Mouse (Mus musculus): ENCODE results near the gene Ddx23. TPM values are rescaled to one million over a fixed set of nuclear protein-coding genes. Genes with fewer than 3 reads are reported as not detected.

The Ddx23 gene
- polyA plus RNA-seq, 1 experiment from 2014 or later: 15.2 TPM

DNA sequence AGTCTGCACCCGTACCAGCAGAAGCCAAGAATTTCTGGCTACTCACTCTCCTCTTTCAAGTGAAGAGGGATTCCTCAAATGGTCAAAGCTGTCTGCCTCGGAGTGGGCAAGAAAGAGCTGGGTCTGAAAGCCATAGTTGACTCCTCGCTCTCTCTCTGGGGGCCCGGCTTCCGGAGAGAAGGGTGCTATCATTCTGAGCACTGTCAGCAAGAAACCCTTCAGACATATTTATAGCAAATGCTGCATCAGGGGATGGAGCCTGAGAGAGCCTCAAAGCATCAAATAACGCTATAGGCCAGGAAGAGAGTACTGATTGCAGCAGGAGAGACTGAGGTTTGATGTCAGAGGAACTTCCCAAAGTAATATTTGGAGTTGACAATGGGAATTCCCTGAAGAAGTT is 33.2 kb downstream of the Ddx23 start:
- ATAC-seq (replicated peaks; ENCODE audit: extremely low read depth, insufficient read depth, low FRiP score): no peak
- Histone ChIP-seq H3K9me3 (replicated peaks; ENCODE audit: control insufficient read depth, low read length) (no peaks in the 10 kb centered on the region), H3K4me2 (ENCODE audit: low read depth, low read length) (peak overlapping the region; percentile 49; the same call in 1 of the 2 replicates), H3K4me1 (ENCODE audit: control insufficient read depth, insufficient read depth, low read length) (peaks cover 43% of the 10 kb centered on the region), H3K36me3 (ENCODE audit: control insufficient read depth, insufficient read depth) (no peaks in the 10 kb centered on the region), H3K9ac (ENCODE audit: low read length) (0 out of 2 replicates have a peak overlapping the region, but pooled peaks have one; percentile 11), H3K4me3 (ENCODE audit: low read length) (no peak overlapping the region), H3K27ac (ENCODE audit: low read length) (no peak overlapping the region), H3K27me3 (ENCODE audit: control insufficient read depth, insufficient read depth, low read length) (peaks cover 46% of the 10 kb centered on the region)
- WGBS: 26% methylated on average over 6 of the region's 6 CpGs

DNA sequence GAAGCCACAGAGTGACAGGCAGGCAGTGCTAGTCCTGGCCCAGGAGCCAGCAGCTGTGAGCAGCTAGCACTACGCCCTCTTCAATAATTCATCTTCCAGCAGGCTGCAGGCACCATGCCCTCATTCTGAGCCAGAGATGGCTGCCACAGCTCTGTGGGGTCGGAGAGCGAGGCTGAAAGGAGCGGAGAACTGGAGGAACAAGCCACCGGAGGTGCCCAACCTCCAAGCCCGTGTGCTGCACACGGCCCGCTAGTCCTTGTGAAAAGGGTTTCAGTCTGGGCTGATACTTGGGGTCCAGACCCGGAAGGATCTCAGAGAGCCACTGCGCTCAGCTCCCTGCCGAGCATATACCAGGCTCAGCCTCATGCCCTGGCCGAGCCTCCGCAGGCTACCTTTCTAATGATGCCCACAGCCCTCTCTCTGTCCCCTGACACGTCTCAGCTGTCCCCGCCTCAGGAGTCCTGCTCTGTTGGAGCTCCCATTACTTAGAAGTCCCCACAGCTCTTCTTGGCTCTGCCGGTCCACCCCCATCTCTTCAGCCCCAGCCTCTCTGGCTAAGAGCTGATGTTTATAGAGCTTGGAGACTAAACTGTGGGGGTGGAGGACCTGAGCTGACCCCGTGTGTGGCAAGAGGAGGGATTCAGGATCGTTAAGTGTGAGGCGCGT is 34.0 kb downstream of the Ddx23 start:
- peaks cover 37% of the 10 kb centered on the region for H3K4me1 ChIP-seq (ENCODE audit: control insufficient read depth, insufficient read depth, low read length)
- ATAC-seq (replicated peaks; ENCODE audit: extremely low read depth, insufficient read depth, low FRiP score): no peak
- peak overlapping the region; percentile 11 for H3K9ac ChIP-seq (ENCODE audit: low read length)
- WGBS: 14% methylated on average over 20 of the region's 20 CpGs
- H3K36me3 ChIP-seq (ENCODE audit: control insufficient read depth, insufficient read depth): no peaks in the 10 kb centered on the region
- H3K27ac ChIP-seq (ENCODE audit: low read length): no peak overlapping the region
- H3K27me3 ChIP-seq (ENCODE audit: control insufficient read depth, insufficient read depth, low read length): peaks cover 39% of the 10 kb centered on the region
- H3K9me3 ChIP-seq (replicated peaks; ENCODE audit: control insufficient read depth, low read length): 0 out of 2 replicates have a peak, but pooled peaks cover 2% of the 10 kb centered on the region
- H3K4me2 ChIP-seq (ENCODE audit: low read depth, low read length): peak overlapping the region; percentile 49
- H3K4me3 ChIP-seq (ENCODE audit: low read length): peak overlapping the region; percentile 26

GRCm38 (mm10) chr15:98626487-98627212 is 36.0 kb downstream of the Ddx23 start:
- ATAC-seq (replicated peaks; ENCODE audit: extremely low read depth, insufficient read depth, low FRiP score): no peak
- H3K9ac ChIP-seq (ENCODE audit: low read length): no peak overlapping the region
- no peak overlapping the region for H3K4me3 ChIP-seq (ENCODE audit: low read length)
- H3K9me3 ChIP-seq (replicated peaks; ENCODE audit: control insufficient read depth, low read length): 0 out of 2 replicates have a peak, but pooled peaks cover 4% of the 10 kb centered on the region
- H3K4me1 ChIP-seq (ENCODE audit: control insufficient read depth, insufficient read depth, low read length): peaks cover 20% of the 10 kb centered on the region
- WGBS: 76% methylated on average over 7 of the region's 7 CpGs
- H3K36me3 ChIP-seq (ENCODE audit: control insufficient read depth, insufficient read depth): no peaks in the 10 kb centered on the region
- H3K27me3 ChIP-seq (ENCODE audit: control insufficient read depth, insufficient read depth, low read length): peaks cover 24% of the 10 kb centered on the region
- no peak overlapping the region for H3K27ac ChIP-seq (ENCODE audit: low read length)
- 0 out of 2 replicates have a peak overlapping the region, but pooled peaks have one; percentile 14 for H3K4me2 ChIP-seq (ENCODE audit: low read depth, low read length)

DNA sequence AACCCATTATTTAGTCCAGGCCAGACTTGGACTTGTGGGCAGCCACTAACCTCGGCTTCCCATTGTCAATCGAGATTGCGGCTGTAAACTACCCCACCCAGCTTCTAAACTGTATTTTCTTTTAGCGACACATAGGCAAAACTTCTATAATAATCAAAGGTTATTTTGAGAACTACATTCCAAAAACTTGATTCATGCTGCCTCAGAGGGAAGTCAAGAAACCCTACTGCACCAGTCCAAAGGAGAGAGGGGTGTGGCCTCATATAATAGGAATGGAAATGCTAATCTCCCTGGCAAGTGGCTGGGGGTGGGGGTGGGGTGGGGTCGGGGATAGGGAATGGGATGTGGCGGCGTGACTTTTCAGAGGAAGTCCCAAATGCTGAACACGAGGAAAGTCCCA is 36.6 kb downstream of the Ddx23 start:
- H3K4me1 ChIP-seq (ENCODE audit: control insufficient read depth, insufficient read depth, low read length): peaks cover 15% of the 10 kb centered on the region
- H3K9ac ChIP-seq (ENCODE audit: low read length): no peak overlapping the region
- no peak overlapping the region for H3K4me3 ChIP-seq (ENCODE audit: low read length)
- no peaks in the 10 kb centered on the region for H3K36me3 ChIP-seq (ENCODE audit: control insufficient read depth, insufficient read depth)
- 0 out of 2 replicates have a peak, but pooled peaks cover 4% of the 10 kb centered on the region for H3K9me3 ChIP-seq (replicated peaks; ENCODE audit: control insufficient read depth, low read length)
- WGBS: 24% methylated on average over 8 of the region's 8 CpGs
- 0 out of 2 replicates have a peak overlapping the region, but pooled peaks have one; percentile 14 for H3K4me2 ChIP-seq (ENCODE audit: low read depth, low read length)
- ATAC-seq (replicated peaks; ENCODE audit: extremely low read depth, insufficient read depth, low FRiP score): 0 out of 2 replicates have a peak, but pooled peaks have one; percentile 45
- H3K27ac ChIP-seq (ENCODE audit: low read length): no peak overlapping the region
- peaks cover 20% of the 10 kb centered on the region for H3K27me3 ChIP-seq (ENCODE audit: control insufficient read depth, insufficient read depth, low read length)

DNA sequence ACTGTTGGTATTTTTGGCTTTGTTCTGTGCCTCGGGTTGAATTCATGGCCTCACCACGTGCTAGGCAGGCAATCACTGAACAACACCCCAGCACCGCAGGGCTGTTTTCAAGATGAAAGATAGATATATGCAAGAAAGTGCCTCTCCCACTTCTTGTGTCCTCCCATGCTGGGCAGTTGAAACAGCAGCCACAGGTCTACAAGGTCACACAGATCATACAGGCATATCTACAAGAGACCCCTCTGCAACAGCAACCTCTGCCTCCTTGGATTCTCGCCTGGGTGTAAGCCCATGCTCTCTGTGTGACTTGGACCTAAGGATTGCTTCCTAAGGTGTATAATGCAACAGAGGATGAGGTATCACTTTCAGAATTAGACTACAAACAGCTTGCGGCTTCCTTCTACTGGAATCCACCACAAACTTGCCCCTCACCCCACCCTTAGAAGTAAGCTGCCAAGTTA is 39.3 kb downstream of the Ddx23 start:
- Histone ChIP-seq H3K4me2 (ENCODE audit: low read depth, low read length) (no peak overlapping the region), H3K9me3 (replicated peaks; ENCODE audit: control insufficient read depth, low read length) (0 out of 2 replicates have a peak, but pooled peaks cover 4% of the 10 kb centered on the region), H3K4me1 (ENCODE audit: control insufficient read depth, insufficient read depth, low read length) (peaks cover 8% of the 10 kb centered on the region), H3K4me3 (ENCODE audit: low read length) (no peak overlapping the region), H3K27me3 (ENCODE audit: control insufficient read depth, insufficient read depth, low read length) (peaks cover 6% of the 10 kb centered on the region), H3K9ac (ENCODE audit: low read length) (no peak overlapping the region), H3K36me3 (ENCODE audit: control insufficient read depth, insufficient read depth) (no peaks in the 10 kb centered on the region), H3K27ac (ENCODE audit: low read length) (0 out of 2 replicates have a peak overlapping the region, but pooled peaks have one; percentile 13)
- no peak for ATAC-seq (replicated peaks; ENCODE audit: extremely low read depth, insufficient read depth, low FRiP score)
- 48% methylated on average over 5 of the region's 5 CpGs for WGBS

- no peak overlapping the region for H3K4me2 ChIP-seq (ENCODE audit: low read depth, low read length)
- H3K4me3 ChIP-seq (ENCODE audit: low read length): no peak overlapping the region
- H3K27me3 ChIP-seq (ENCODE audit: control insufficient read depth, insufficient read depth, low read length): 0 out of 2 replicates have a peak, but pooled peaks cover 2% of the 10 kb centered on the region
- no peak overlapping the region for H3K27ac ChIP-seq (ENCODE audit: low read length)
- ATAC-seq (replicated peaks; ENCODE audit: extremely low read depth, insufficient read depth, low FRiP score): no peak
- peaks cover 7% of the 10 kb centered on the region; the same call in 1 of the 2 replicates for H3K4me1 ChIP-seq (ENCODE audit: control insufficient read depth, insufficient read depth, low read length)
- no peak overlapping the region for H3K9ac ChIP-seq (ENCODE audit: low read length)
- 0 out of 2 replicates have a peak, but pooled peaks cover 4% of the 10 kb centered on the region for H3K9me3 ChIP-seq (replicated peaks; ENCODE audit: control insufficient read depth, low read length)
- no peaks in the 10 kb centered on the region for H3K36me3 ChIP-seq (ENCODE audit: control insufficient read depth, insufficient read depth)
- 28% methylated on average over 6 of the region's 6 CpGs for WGBS
Observed at GRCm38 (mm10) chr15:98622721-98623120, 40.0 kb downstream of the Ddx23 start.

DNA sequence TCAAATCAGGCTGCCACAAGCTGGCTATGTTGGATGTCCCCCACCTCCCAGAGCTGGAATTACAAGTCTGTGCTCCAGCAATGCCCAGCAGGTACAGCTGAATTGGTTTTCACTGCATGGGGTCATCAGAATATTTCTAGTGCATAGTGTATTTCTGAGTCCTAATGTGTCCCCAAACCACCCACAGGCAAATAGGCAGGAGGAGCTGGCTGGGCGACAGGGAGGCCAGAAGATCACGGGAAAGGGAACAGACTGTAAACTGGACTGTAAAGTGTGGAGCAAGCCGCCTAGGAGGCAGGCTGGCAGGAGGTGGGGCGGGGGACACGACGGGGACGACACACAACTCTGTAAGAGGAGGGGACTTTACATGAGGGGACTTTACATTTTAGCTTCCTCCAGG is 40.5 kb downstream of the Ddx23 start:
- 26% methylated on average over 7 of the region's 7 CpGs for WGBS
- 0 out of 2 replicates have a peak, but pooled peaks cover 4% of the 10 kb centered on the region for H3K9me3 ChIP-seq (replicated peaks; ENCODE audit: control insufficient read depth, low read length)
- H3K9ac ChIP-seq (ENCODE audit: low read length): no peak overlapping the region
- no peaks in the 10 kb centered on the region for H3K27me3 ChIP-seq (ENCODE audit: control insufficient read depth, insufficient read depth, low read length)
- no peak overlapping the region for H3K4me2 ChIP-seq (ENCODE audit: low read depth, low read length)
- H3K36me3 ChIP-seq (ENCODE audit: control insufficient read depth, insufficient read depth): no peaks in the 10 kb centered on the region
- H3K4me1 ChIP-seq (ENCODE audit: control insufficient read depth, insufficient read depth, low read length): peaks cover 9% of the 10 kb centered on the region
- no peak overlapping the region for H3K27ac ChIP-seq (ENCODE audit: low read length)
- H3K4me3 ChIP-seq (ENCODE audit: low read length): no peak overlapping the region
- ATAC-seq (replicated peaks; ENCODE audit: extremely low read depth, insufficient read depth, low FRiP score): no peak

DNA sequence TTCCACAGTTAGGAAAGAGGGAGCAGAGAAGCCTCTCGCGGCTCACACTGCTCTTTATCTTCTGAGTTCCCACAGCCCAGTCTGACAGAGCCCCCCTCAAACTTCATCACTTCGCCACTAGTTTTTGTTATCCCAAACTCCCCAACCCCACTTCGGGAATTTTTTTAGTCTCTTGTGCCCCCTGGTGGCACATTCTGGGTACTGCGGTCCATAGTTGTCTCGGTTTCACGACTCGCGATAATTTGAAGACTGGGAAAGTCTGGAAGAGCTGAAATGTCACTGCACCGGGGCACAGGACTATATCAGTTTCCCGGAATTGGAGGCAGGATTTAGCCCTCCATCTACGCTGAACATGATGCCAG is 45.5 kb downstream of the Ddx23 start:
- H3K36me3 ChIP-seq (ENCODE audit: control insufficient read depth, insufficient read depth): no peaks in the 10 kb centered on the region
- H3K4me2 ChIP-seq (ENCODE audit: low read depth, low read length): peak overlapping the region; percentile 54
- 0% methylated on average over 12 of the region's 12 CpGs for WGBS
- H3K27me3 ChIP-seq (ENCODE audit: control insufficient read depth, insufficient read depth, low read length): no peaks in the 10 kb centered on the region
- peak overlapping the region; percentile 59 for H3K9ac ChIP-seq (ENCODE audit: low read length)
- 0 out of 2 replicates have a peak, but pooled peaks have one; percentile 8 for ATAC-seq (replicated peaks; ENCODE audit: extremely low read depth, insufficient read depth, low FRiP score)
- peaks cover 28% of the 10 kb centered on the region for H3K4me1 ChIP-seq (ENCODE audit: control insufficient read depth, insufficient read depth, low read length)
- H3K4me3 ChIP-seq (ENCODE audit: low read length): peak overlapping the region; percentile 13; the same call in 1 of the 2 replicates
- H3K27ac ChIP-seq (ENCODE audit: low read length): no peak overlapping the region
- H3K9me3 ChIP-seq (replicated peaks; ENCODE audit: control insufficient read depth, low read length): no peaks in the 10 kb centered on the region

All from heart, embryonic 16.5 days (tissue).